Mouse (Mus musculus) gastrocnemius, postnatal 10 days (tissue): Measurements from ENCODE around the gene Lsp1. TPM values are rescaled to one million over a fixed set of nuclear protein-coding genes. Genes with fewer than 3 reads are reported as not detected.

Experiments
- DNase-seq: peaks from one replicate; pipeline ENCODE4 v3.0.0; 2021; ENCODE audit warnings: mixed read lengths
- total RNA-seq, 2 experiments: library from RNA; stranded (reverse); gene quantifications; 2 replicates each; pipeline ENCODE4 v1.2.3; 2021

Gene Lsp1
- total RNA-seq, 2 experiments from 2014 or later = 14.4 to 24.4 TPM

- DNase-seq = no peak
Observed at GRCm38 (mm10) chr7:142506501-142506900, 45.9 kb downstream of the Lsp1 start.

GRCm38 (mm10) chr7:142507453-142507852, 46.8 kb downstream of the Lsp1 start:
- no peak for DNase-seq

- DNase-seq = no peak
Observed at GRCm38 (mm10) chr7:142509518-142509917, 48.9 kb downstream of the Lsp1 start.

- no peak for DNase-seq
Observed at GRCm38 (mm10) chr7:142510021-142510777, 49.6 kb downstream of the Lsp1 start.

- no peak for DNase-seq
Observed at GRCm38 (mm10) chr7:142514048-142514447, 53.4 kb downstream of the Lsp1 start.

GRCm38 (mm10) chr7:142516221-142516978, 55.8 kb downstream of the Lsp1 start:
- no peak for DNase-seq

- DNase-seq = no peak
Observed at GRCm38 (mm10) chr7:142517531-142517930, 56.9 kb downstream of the Lsp1 start.

GRCm38 (mm10) chr7:142520331-142520730, 59.7 kb downstream of the Lsp1 start:
- DNase-seq = no peak

GRCm38 (mm10) chr7:142522352-142522751, 61.7 kb downstream of the Lsp1 start:
- DNase-seq = peak; percentile 60

- no peak for DNase-seq
Observed at GRCm38 (mm10) chr7:142523200-142523990, 62.8 kb downstream of the Lsp1 start.

- no peak for DNase-seq
Observed at GRCm38 (mm10) chr7:142525342-142526178, 65.0 kb downstream of the Lsp1 start.

GRCm38 (mm10) chr7:142529350-142529749, 68.7 kb downstream of the Lsp1 start:
- no peak for DNase-seq

- no peak for DNase-seq
Observed at GRCm38 (mm10) chr7:142531973-142532521, 71.4 kb downstream of the Lsp1 start.

GRCm38 (mm10) chr7:142532671-142533058, 72.1 kb downstream of the Lsp1 start, which contains the start of gene Mrpl23:
Mrpl23 (plus strand) TSS chr7:142532686.
- no peak for DNase-seq

- DNase-seq = peak; percentile 92
Observed at GRCm38 (mm10) chr7:142533059-142533855, 72.6 kb downstream of the Lsp1 start.

- DNase-seq = no peak
Observed at GRCm38 (mm10) chr7:142535116-142535515, 74.5 kb downstream of the Lsp1 start.

GRCm38 (mm10) chr7:142535832-142536231, 75.2 kb downstream of the Lsp1 start:
- DNase-seq = no peak

- no peak for DNase-seq
Observed at GRCm38 (mm10) chr7:142537181-142537580, 76.6 kb downstream of the Lsp1 start.

GRCm38 (mm10) chr7:142537879-142538278, 77.3 kb downstream of the Lsp1 start:
- peak; percentile 87 for DNase-seq

GRCm38 (mm10) chr7:142538291-142538690, 77.7 kb downstream of the Lsp1 start:
- DNase-seq = no peak

- no peak for DNase-seq
Observed at GRCm38 (mm10) chr7:142538766-142539165, 78.2 kb downstream of the Lsp1 start.
